Mouse (Mus musculus) embryonic facial prominence, embryonic 13.5 days (tissue): ENCODE data around the gene B130006D01Rik. TPM values are rescaled to one million over a fixed set of nuclear protein-coding genes. Genes with fewer than 3 reads are reported as not detected.

ENCODE experiments used
- polyA plus RNA-seq: library from polyadenylated mRNA; unstranded; fragments of >200 nt; fragmentation: Nextera tagmentation; extraction: Ambion mirVana; gene quantifications from 2 replicates; pipeline ENCODE4 v1.2.1, GENCODE M21; 2015

B130006D01Rik gene
- polyA plus RNA-seq, 1 experiment from 2014 or later, result 2.0 TPM

Other genes starting within 250 kb of the B130006D01Rik start
- gene Nxph3, start 209.0 kb upstream of the B130006D01Rik start, polyA plus RNA-seq, result 1.6 and 2.2 TPM in 2 replicates
- gene Ngfr, start 135.9 kb upstream of the B130006D01Rik start, polyA plus RNA-seq, result 25.4 and 27.2 TPM in 2 replicates
- 209 and 218 TPM in 2 replicates for gene Phb, start 56.6 kb upstream of the B130006D01Rik start, polyA plus RNA-seq
- 24.5 and 25.3 TPM in 2 replicates for gene Zfp652, start 10.9 kb upstream of the B130006D01Rik start, polyA plus RNA-seq
- gene Phospho1, start 100.9 kb downstream of the B130006D01Rik start, polyA plus RNA-seq, result 2.3 and 4.6 TPM in 2 replicates
- 12.9 and 13.3 TPM in 2 replicates for gene Gngt2, start 113.6 kb downstream of the B130006D01Rik start, polyA plus RNA-seq
- 4.4 and 7.9 TPM in 2 replicates for gene Abi3, start 118.9 kb downstream of the B130006D01Rik start, polyA plus RNA-seq
- gene B4galnt2, start 191.3 kb downstream of the B130006D01Rik start, polyA plus RNA-seq, result 0.11 and 0.45 TPM in 2 replicates